Mouse (Mus musculus): Measurements from ENCODE around the gene Prom1. TPM values are rescaled to one million over a fixed set of nuclear protein-coding genes. Genes with fewer than 3 reads are reported as not detected.

Prom1 gene
- polyA plus RNA-seq, 1 experiment from 2014 or later = 97.8 TPM

GRCm38 (mm10) chr5:43989017-43989416 is 112.8 kb downstream of the Prom1 start:
- Histone ChIP-seq H3K4me1 (ENCODE audit: insufficient read depth, low read length) (no peaks in the 10 kb centered on the region), H3K4me2 (replicated peaks; ENCODE audit: low read depth, low read length) (no peak overlapping the region), H3K4me3 (ENCODE audit: low read length) (no peak overlapping the region), H3K27ac (ENCODE audit: low read length) (no peak overlapping the region), H3K9ac (replicated peaks; ENCODE audit: low read length) (no peak overlapping the region), H3K36me3 (ENCODE audit: insufficient read depth, low read length) (no peaks in the 10 kb centered on the region), H3K9me3 (ENCODE audit: low read length) (no peaks in the 10 kb centered on the region), H3K27me3 (ENCODE audit: insufficient read depth, low read length) (no peaks in the 10 kb centered on the region)
- ATAC-seq (ENCODE audit: low FRiP score, low TSS enrichment) = no peak
- WGBS = 78% methylated on average over 5 of the region's 5 CpGs

DNA sequence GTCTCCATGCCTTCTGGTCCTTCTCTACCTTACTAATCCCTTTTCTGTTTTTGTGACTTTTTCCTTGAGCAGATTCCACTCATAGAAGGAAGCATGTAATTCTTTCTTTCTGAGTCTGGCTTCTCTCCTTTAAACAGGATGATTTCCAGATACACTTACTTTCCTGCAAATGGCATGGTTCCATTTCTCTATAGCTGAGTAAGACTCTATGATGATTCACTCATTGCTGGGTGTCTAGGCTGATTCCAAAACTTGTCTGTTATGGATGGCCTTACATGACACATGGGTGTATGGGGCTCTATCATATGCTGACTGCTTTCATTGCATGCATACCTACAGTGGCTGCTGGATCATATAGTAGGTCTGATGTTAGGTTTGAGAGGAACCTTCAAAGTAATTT is 115.6 kb downstream of the Prom1 start:
- Histone ChIP-seq H3K4me3 (ENCODE audit: low read length) (no peak overlapping the region), H3K4me1 (ENCODE audit: insufficient read depth, low read length) (peaks cover 3% of the 10 kb centered on the region; the same call in 1 of the 2 replicates), H3K27ac (ENCODE audit: low read length) (no peak overlapping the region), H3K27me3 (ENCODE audit: insufficient read depth, low read length) (no peaks in the 10 kb centered on the region), H3K9ac (replicated peaks; ENCODE audit: low read length) (no peak overlapping the region), H3K4me2 (replicated peaks; ENCODE audit: low read depth, low read length) (no peak overlapping the region), H3K36me3 (ENCODE audit: insufficient read depth, low read length) (no peaks in the 10 kb centered on the region), H3K9me3 (ENCODE audit: low read length) (no peaks in the 10 kb centered on the region)
- ATAC-seq (ENCODE audit: low FRiP score, low TSS enrichment) = no peak

GRCm38 (mm10) chr5:43982896-43983295 is 118.9 kb downstream of the Prom1 start:
- Histone ChIP-seq H3K36me3 (ENCODE audit: insufficient read depth, low read length) (no peaks in the 10 kb centered on the region), H3K27ac (ENCODE audit: low read length) (no peak overlapping the region), H3K9me3 (ENCODE audit: low read length) (no peaks in the 10 kb centered on the region), H3K4me1 (ENCODE audit: insufficient read depth, low read length) (peaks cover 6% of the 10 kb centered on the region; the same call in 1 of the 2 replicates), H3K4me2 (replicated peaks; ENCODE audit: low read depth, low read length) (no peak overlapping the region), H3K27me3 (ENCODE audit: insufficient read depth, low read length) (no peaks in the 10 kb centered on the region), H3K9ac (replicated peaks; ENCODE audit: low read length) (no peak overlapping the region), H3K4me3 (ENCODE audit: low read length) (no peak overlapping the region)
- no peak for ATAC-seq (ENCODE audit: low FRiP score, low TSS enrichment)
- 64% methylated on average over 1 of the region's 1 CpGs for WGBS

DNA sequence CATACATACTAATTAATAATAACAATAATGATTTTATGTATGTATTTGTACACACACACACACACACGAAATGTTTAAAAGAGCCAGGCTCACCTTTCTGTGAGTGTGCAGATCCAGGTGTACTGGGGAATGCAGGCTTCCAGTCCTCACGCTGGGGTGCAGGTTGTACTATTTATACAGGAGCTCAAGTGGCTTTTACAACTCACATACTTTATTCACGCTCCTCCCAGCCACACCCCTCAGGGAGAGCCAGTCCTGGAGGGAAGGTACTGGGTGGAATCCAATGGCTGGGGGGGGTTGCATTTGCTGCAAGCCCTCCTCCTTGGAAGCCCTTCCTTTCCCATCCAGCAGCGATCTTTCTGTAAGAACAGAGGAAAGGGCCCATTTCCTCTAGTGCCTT is 120.2 kb downstream of the Prom1 start, which contains the start of gene Fgfbp1:
Gene Fgfbp1, minus strand, starts transcription at position 160 of the 400 bp plus-strand sequence.
- H3K27me3 ChIP-seq (ENCODE audit: insufficient read depth, low read length) = no peaks in the 10 kb centered on the region
- no peak within 1 kb of the TSS for H3K4me2 ChIP-seq (replicated peaks; ENCODE audit: low read depth, low read length)
- WGBS = 46% methylated on average over 4 of the region's 4 CpGs
- H3K36me3 ChIP-seq (ENCODE audit: insufficient read depth, low read length) = no peaks in the 10 kb centered on the region
- H3K9ac ChIP-seq (replicated peaks; ENCODE audit: low read length) = no peak within 1 kb of the TSS
- H3K27ac ChIP-seq (ENCODE audit: low read length) = no peak within 1 kb of the TSS
- H3K4me3 ChIP-seq (ENCODE audit: low read length) = no peak within 1 kb of the TSS
- peaks cover 11% of the 10 kb centered on the region for H3K4me1 ChIP-seq (ENCODE audit: insufficient read depth, low read length)
- H3K9me3 ChIP-seq (ENCODE audit: low read length) = no peaks in the 10 kb centered on the region
- ATAC-seq (ENCODE audit: low FRiP score, low TSS enrichment) = no peak

DNA sequence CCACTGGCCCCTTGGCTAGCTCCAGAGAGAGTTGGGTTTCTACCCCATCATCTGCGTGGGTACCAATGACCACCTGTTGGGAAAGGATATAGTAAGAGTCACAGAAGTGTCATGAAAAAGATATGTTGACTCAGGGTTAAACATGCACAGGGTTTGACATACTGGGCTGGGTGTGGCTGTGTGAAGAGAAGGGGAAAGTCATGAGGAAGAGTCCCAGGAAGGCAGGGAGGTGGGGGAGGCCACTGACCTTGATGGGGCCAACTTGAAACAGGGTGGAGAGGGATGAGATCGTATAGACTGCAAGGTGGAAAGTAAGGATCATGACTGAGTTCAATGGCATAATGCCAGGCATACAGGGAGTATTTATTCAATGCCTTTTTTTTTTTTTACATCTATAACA is 121.4 kb downstream of the Prom1 start:
- H3K9ac ChIP-seq (replicated peaks; ENCODE audit: low read length) = no peak overlapping the region
- no peak overlapping the region for H3K27ac ChIP-seq (ENCODE audit: low read length)
- ATAC-seq (ENCODE audit: low FRiP score, low TSS enrichment) = no peak
- no peak overlapping the region for H3K4me2 ChIP-seq (replicated peaks; ENCODE audit: low read depth, low read length)
- H3K4me3 ChIP-seq (ENCODE audit: low read length) = no peak overlapping the region
- no peaks in the 10 kb centered on the region for H3K9me3 ChIP-seq (ENCODE audit: low read length)
- H3K27me3 ChIP-seq (ENCODE audit: insufficient read depth, low read length) = no peaks in the 10 kb centered on the region
- H3K36me3 ChIP-seq (ENCODE audit: insufficient read depth, low read length) = no peaks in the 10 kb centered on the region
- peaks cover 11% of the 10 kb centered on the region for H3K4me1 ChIP-seq (ENCODE audit: insufficient read depth, low read length)
- WGBS = 64% methylated on average over 2 of the region's 2 CpGs

DNA sequence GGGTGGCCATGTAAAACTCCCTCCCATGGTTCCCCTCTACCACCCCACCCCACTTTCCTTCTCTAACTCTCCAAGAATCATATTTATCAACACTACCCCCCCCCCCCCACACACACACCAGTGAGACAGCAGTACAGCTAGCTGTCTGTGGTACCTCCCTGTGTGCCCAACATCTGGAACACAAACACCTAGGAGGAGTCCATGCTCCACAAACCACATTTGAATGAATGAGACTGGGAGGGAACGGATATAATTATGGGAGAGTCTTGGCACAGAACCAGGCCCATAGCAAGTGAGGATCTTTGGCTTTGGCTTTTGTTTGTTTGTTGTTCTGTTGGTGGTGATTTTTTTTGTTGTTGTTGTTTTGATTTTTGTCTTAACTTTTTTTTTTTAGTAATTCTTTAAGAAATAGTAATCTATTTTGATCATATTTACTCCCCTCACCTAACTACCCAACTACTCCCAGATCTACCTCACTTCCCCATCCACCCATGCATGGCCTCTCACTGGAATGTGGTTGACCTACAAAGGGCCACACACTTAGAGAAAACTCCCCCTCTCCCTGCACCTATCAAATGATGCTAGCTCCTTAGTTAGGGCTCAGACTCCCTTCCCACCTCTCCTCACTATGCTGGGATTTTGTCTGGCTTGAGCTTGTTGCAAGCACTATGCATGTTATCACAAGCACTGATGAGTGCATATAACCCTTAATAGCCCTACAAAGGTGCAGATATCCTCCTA is 124.8 kb downstream of the Prom1 start:
- Histone ChIP-seq H3K4me3 (ENCODE audit: low read length) (no peak overlapping the region), H3K27ac (ENCODE audit: low read length) (peak overlapping the region; percentile 45; the same call in 1 of the 2 replicates), H3K4me1 (ENCODE audit: insufficient read depth, low read length) (peaks cover 11% of the 10 kb centered on the region), H3K9ac (replicated peaks; ENCODE audit: low read length) (no peak overlapping the region), H3K9me3 (ENCODE audit: low read length) (no peaks in the 10 kb centered on the region), H3K27me3 (ENCODE audit: insufficient read depth, low read length) (no peaks in the 10 kb centered on the region), H3K4me2 (replicated peaks; ENCODE audit: low read depth, low read length) (no peak overlapping the region), H3K36me3 (ENCODE audit: insufficient read depth, low read length) (no peaks in the 10 kb centered on the region)
- 24% methylated on average over 1 of the region's 1 CpGs for WGBS
- peak; percentile 81; the same call in 1 of the 2 replicates for ATAC-seq (ENCODE audit: low FRiP score, low TSS enrichment)

GRCm38 (mm10) chr5:43974166-43974565 is 127.7 kb downstream of the Prom1 start:
- Histone ChIP-seq H3K4me3 (ENCODE audit: low read length) (no peak overlapping the region), H3K9me3 (ENCODE audit: low read length) (no peaks in the 10 kb centered on the region), H3K4me1 (ENCODE audit: insufficient read depth, low read length) (peaks cover 5% of the 10 kb centered on the region), H3K27ac (ENCODE audit: low read length) (no peak overlapping the region), H3K4me2 (replicated peaks; ENCODE audit: low read depth, low read length) (no peak overlapping the region), H3K9ac (replicated peaks; ENCODE audit: low read length) (no peak overlapping the region), H3K27me3 (ENCODE audit: insufficient read depth, low read length) (no peaks in the 10 kb centered on the region), H3K36me3 (ENCODE audit: insufficient read depth, low read length) (no peaks in the 10 kb centered on the region)
- 85% methylated on average over 6 of the region's 6 CpGs for WGBS
- ATAC-seq (ENCODE audit: low FRiP score, low TSS enrichment) = no peak

GRCm38 (mm10) chr5:43971156-43971555 is 130.7 kb downstream of the Prom1 start:
- 57% methylated on average over 2 of the region's 2 CpGs for WGBS
- Histone ChIP-seq H3K27me3 (ENCODE audit: insufficient read depth, low read length) (no peaks in the 10 kb centered on the region), H3K27ac (ENCODE audit: low read length) (no peak overlapping the region), H3K9ac (replicated peaks; ENCODE audit: low read length) (no peak overlapping the region), H3K4me1 (ENCODE audit: insufficient read depth, low read length) (no peaks in the 10 kb centered on the region), H3K9me3 (ENCODE audit: low read length) (no peaks in the 10 kb centered on the region), H3K4me2 (replicated peaks; ENCODE audit: low read depth, low read length) (no peak overlapping the region), H3K36me3 (ENCODE audit: insufficient read depth, low read length) (no peaks in the 10 kb centered on the region), H3K4me3 (ENCODE audit: low read length) (no peak overlapping the region)
- no peak for ATAC-seq (ENCODE audit: low FRiP score, low TSS enrichment)

DNA sequence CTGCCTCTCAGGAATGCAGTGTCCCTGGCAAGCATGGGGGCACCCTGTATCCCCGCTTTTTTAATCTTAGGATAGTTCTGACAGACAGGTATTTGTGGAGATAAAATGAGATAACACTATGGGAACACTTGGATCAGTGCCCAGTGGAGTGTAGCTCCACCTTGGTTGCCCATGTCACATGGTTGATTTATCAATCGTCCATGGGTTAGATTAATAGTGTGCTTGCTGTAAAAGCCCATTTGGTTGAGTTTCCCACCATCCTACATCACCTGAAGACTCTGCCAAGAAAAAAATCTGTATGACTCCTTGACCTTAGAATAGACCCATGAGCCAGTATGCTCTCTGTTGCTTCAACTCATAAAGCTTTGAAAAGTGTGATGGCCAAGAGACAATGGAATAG is 131.3 kb downstream of the Prom1 start:
- no peak for ATAC-seq (ENCODE audit: low FRiP score, low TSS enrichment)
- H3K36me3 ChIP-seq (ENCODE audit: insufficient read depth, low read length) = no peaks in the 10 kb centered on the region

GRCm38 (mm10) chr5:43968634-43969033 is 133.2 kb downstream of the Prom1 start:
- H3K9me3 ChIP-seq (ENCODE audit: low read length) = no peaks in the 10 kb centered on the region
- H3K9ac ChIP-seq (replicated peaks; ENCODE audit: low read length) = no peak overlapping the region
- 64% methylated on average over 2 of the region's 2 CpGs for WGBS
- no peaks in the 10 kb centered on the region for H3K4me1 ChIP-seq (ENCODE audit: insufficient read depth, low read length)
- H3K4me3 ChIP-seq (ENCODE audit: low read length) = no peak overlapping the region
- ATAC-seq (ENCODE audit: low FRiP score, low TSS enrichment) = no peak
- no peak overlapping the region for H3K27ac ChIP-seq (ENCODE audit: low read length)
- H3K4me2 ChIP-seq (replicated peaks; ENCODE audit: low read depth, low read length) = no peak overlapping the region
- H3K27me3 ChIP-seq (ENCODE audit: insufficient read depth, low read length) = no peaks in the 10 kb centered on the region
- H3K36me3 ChIP-seq (ENCODE audit: insufficient read depth, low read length) = no peaks in the 10 kb centered on the region

More for the DNA sequence above, 131.3 kb downstream of the Prom1 start:
- 83% methylated on average over 2 of the region's 2 CpGs for WGBS
- no peaks in the 10 kb centered on the region for H3K9me3 ChIP-seq (ENCODE audit: low read length)
- H3K27me3 ChIP-seq (ENCODE audit: insufficient read depth, low read length) = no peaks in the 10 kb centered on the region
- no peak overlapping the region for H3K9ac ChIP-seq (replicated peaks; ENCODE audit: low read length)
- H3K4me1 ChIP-seq (ENCODE audit: insufficient read depth, low read length) = no peaks in the 10 kb centered on the region
- H3K4me2 ChIP-seq (replicated peaks; ENCODE audit: low read depth, low read length) = no peak overlapping the region
- no peak overlapping the region for H3K27ac ChIP-seq (ENCODE audit: low read length)
- no peak overlapping the region for H3K4me3 ChIP-seq (ENCODE audit: low read length)
